Mouse (Mus musculus): ENCODE results near the gene Poln.

GRCm38 (mm10) chr5:34216025-34216424 is 46.8 kb upstream of the Poln start:
- no peak for TF ChIP-seq EP300 (IDR thresholded peaks at IDR 0.05; ENCODE audit: low read depth)
- no peak for TF ChIP-seq CTCF (IDR thresholded peaks at IDR 0.05; ENCODE audit: low read depth)

Data from liver, embryonic 14.5 days (tissue).